Mouse (Mus musculus) left cerebral cortex, postnatal 36 days (tissue): ENCODE measurements around the gene Fam71e2. TPM values are rescaled to one million over a fixed set of nuclear protein-coding genes. Genes with fewer than 3 reads are reported as not detected.
A peak's percentile ranks its signal among the peaks of the same experiment; 100 is the strongest.

ENCODE experiments used
- DNase-seq, 2 experiments: peaks; one replicate each; pipeline ENCODE4 v3.0.0; 2021 to 2022; ENCODE audit warnings: low spot score in 2 of 2, mixed read lengths in 1 of 2
- intact Hi-C: fragments of 180-260 bp; cut with DNase I; formaldehyde crosslinking; loops from one replicate; pipeline ENCODE4 v1.15.1; 2025
- total RNA-seq, 2 experiments: library from RNA; stranded (reverse); gene quantifications; 2 replicates each; pipeline ENCODE4 v1.2.3; 2021

The Fam71e2 gene
- total RNA-seq, 2 experiments from 2014 or later: not detected

GRCm38 (mm10) chr7:4741151-4741550 is 30.0 kb downstream of the Fam71e2 start:
- intact Hi-C loops: no loop called here

GRCm38 (mm10) chr7:4740309-4740727 is 30.8 kb downstream of the Fam71e2 start:
- peak in 1 of 2 experiments; percentile 47 for DNase-seq
- intact Hi-C loops: loop anchor here (1.0 kb wide), 1 partner anchor 49 kb away; the partner anchor contains the start of gene Tmem238

More at GRCm38 (mm10) chr7:4741151-4741550, 30.0 kb downstream of the Fam71e2 start:
- DNase-seq: peak; percentile 27 to 28

DNA sequence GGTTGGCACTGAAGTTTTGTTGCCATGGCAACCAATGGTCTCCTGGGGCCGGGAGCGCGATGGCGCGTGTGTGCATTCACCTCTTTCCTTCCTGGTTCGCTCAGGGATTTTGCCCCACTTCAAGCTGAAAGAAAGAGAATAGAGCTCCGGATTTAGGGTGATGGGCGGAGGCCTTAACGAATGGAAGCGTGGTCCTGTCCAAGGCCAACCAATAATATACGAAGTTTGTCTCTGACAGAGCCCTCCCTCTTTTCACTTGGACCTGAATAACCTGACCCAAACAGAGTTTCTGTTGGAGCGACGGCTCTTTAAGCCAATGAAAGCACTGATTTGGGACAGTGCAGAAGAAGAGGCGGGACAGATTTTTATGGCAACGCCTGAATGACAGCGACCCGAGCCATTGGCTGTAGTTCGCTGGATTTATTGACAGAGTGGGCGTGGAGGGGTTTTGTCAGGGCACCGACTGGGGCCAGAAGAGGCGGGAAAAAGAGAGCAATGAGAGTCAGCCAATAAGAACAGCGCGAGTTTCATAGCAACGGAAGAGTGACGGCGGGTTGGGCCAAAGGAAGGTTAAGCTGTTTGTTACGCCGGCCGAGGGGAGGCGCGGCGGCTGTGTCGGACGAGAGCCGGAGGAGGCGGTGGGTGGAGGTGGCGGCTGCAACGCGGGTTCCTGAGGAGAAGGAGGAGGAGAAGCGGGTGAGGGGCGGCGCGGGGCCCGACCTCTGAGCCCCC is 31.4 kb downstream of the Fam71e2 start, which contains the start of gene Kmt5c:
Gene Kmt5c (plus strand): TSS at position 572 of the 732 bp plus-strand sequence.
- DNase-seq: peak; percentile 96 to 99
- intact Hi-C loops: loop anchor here (1.0 kb wide), 1 partner anchor 50 kb away; the partner anchor contains the start of gene Tmem238

GRCm38 (mm10) chr7:4739041-4739543 is 32.0 kb downstream of the Fam71e2 start:
- intact Hi-C loops: no loop called here
- DNase-seq: no peak

DNA sequence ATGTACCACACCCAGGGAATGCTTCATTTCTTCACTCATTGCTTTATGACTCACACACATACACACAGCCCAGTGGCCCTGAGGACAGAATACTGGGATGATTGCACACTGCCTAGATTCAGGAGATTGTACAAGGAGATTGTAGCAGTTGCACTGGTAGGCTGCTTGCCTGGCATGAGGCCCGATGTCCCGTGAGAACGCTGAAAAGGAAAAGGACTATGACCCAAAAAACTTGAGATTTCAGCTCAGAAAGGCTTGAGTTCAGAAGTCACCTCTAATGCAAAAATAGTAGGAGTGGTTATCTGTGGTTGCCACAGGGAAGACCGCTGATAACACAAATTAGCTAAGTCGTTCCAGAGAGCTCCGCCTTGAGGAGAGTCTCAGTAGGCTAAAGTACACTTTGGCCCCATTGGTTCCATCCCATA is 38.1 kb downstream of the Fam71e2 start:
- intact Hi-C loops: no loop called here

DNA sequence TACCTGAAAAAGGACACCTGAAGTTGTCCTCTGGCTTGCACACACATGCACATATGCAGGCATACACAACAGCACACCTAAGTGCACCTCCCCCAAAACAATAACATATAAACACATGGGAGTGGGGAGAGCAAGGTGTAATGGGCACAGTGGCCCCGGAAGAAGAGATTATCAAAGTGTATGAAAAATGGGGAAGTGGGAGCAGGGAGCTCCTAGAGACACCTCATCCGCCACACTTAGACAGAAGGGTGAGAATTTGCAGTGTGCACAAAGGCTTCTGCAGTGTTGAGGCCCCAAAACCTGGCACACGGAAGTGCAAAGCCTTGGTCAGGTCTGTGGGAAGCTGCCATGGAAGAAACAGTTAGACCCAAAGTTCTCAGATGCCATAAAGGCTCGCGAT is 40.0 kb downstream of the Fam71e2 start:
- DNase-seq: no peak
- intact Hi-C loops: no loop called here

More for the DNA sequence above, 38.1 kb downstream of the Fam71e2 start:
- DNase-seq: no peak

DNA sequence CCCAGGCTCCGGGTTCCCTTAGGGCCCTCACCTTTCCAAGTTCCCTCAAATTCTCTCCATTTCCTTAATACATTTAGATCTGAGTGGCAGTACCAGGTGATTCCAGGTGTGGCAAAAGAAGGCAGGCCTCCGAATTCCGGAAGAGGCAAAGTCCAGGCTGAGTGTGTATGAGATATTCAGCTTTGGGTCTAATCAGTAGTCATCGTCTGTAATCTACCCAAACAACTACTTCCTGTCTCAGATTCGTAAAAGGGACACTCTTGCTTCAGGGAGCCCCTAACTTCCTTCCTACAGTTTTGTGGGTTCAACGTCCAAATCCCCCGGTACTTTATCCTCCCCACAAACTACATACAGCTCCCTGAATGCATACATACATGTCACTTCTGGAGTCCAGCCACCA is 45.9 kb downstream of the Fam71e2 start, which contains the start of gene Tmem150b:
Gene Tmem150b (minus strand): TSS at position 81 of the 400 bp plus-strand sequence.
- DNase-seq: no peak
- intact Hi-C loops: no loop called here

DNA sequence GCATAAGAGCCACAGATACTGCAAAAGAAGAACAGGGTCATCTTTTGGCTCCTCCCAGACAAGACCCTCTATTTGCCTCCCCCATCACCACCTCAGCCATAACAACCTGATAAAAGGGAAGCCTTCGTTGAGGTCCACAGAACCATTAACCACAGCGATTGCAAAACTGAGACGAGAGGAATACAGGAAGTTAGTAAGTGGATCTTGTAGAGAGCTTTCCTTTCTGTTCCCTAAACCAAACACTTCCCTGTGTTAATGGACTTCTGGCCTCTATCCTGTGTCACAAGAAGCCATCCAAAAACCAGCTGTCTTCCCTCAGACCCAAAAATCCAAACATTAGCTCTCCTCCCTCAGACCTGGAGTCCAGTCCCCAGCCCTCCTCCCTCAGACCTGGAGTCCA is 46.7 kb downstream of the Fam71e2 start:
- no peak for DNase-seq
- intact Hi-C loops: no loop called here

GRCm38 (mm10) chr7:4723508-4723907 is 47.6 kb downstream of the Fam71e2 start:
- peak; percentile 19 to 47 for DNase-seq
- intact Hi-C loops: no loop called here

DNA sequence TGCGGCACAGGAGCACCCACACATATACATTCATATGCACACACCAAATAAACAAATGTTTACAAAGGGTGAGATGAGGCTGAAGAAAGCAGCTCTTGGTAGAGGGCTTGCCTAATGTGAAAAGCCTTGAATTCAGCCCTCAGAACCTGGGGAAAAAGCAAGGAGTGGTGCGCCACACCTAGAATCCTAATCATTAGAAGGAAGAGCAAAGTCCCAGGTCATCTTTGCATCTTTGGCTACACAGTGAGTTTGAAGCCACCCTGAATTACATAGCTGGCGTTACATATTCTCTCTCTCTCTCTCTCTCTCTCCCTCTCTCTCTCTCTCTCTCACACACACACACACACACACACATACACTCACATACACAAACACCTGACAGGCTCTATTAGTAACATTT is 51.8 kb downstream of the Fam71e2 start:
- intact Hi-C loops: no loop called here
- no peak for DNase-seq

GRCm38 (mm10) chr7:4716955-4717354 is 54.1 kb downstream of the Fam71e2 start:
- DNase-seq: no peak
- intact Hi-C loops: no loop called here

- DNase-seq: no peak
- intact Hi-C loops: no loop called here
Measured at GRCm38 (mm10) chr7:4712594-4712993, 58.5 kb downstream of the Fam71e2 start.

GRCm38 (mm10) chr7:4705098-4705497 is 66.0 kb downstream of the Fam71e2 start:
- no peak for DNase-seq
- intact Hi-C loops: no loop called here

Other genes with a start within 250 kb of the Fam71e2 start
- under 1 TPM in 1 of 2 experiments, not detected in 1; 0.52 TPM for gene Tnni3, start 247.1 kb downstream of the Fam71e2 start, total RNA-seq
- gene Dnaaf3, start 238.8 kb downstream of the Fam71e2 start, total RNA-seq: under 1 TPM; 0.27 to 0.34 TPM
- gene Syt5, start 223.8 kb downstream of the Fam71e2 start, total RNA-seq: 100 to 1,000 TPM; 263 to 298 TPM
- gene Ptprh, start 167.3 kb downstream of the Fam71e2 start, total RNA-seq: under 1 TPM; 0.84 to 0.95 TPM
- gene Tmem86b, start 139.9 kb downstream of the Fam71e2 start, total RNA-seq: 10 to 100 TPM; 10.0 to 16.8 TPM
- gene Ppp6r1, start 112.3 kb downstream of the Fam71e2 start, total RNA-seq: 100 to 1,000 TPM; 138 to 145 TPM
- gene Hspbp1, start 86.2 kb downstream of the Fam71e2 start, total RNA-seq: 100 to 1,000 TPM; 100 to 106 TPM
- 100 to 1,000 TPM; 398 to 475 TPM for gene Brsk1, start 80.7 kb downstream of the Fam71e2 start, total RNA-seq
- gene Tmem150b, start 46.1 kb downstream of the Fam71e2 start, total RNA-seq: not detected
- gene Kmt5c, start 31.2 kb downstream of the Fam71e2 start, total RNA-seq: 10 to 100 TPM; 18.9 to 35.8 TPM
- gene Cox6b2, start 18.2 kb downstream of the Fam71e2 start, total RNA-seq: 1 to 10 TPM; 4.8 to 5.5 TPM
- gene Il11, start 11.6 kb upstream of the Fam71e2 start, total RNA-seq: under 1 TPM; 0.43 to 0.59 TPM
- not detected for gene Tmem190, start 11.6 kb upstream of the Fam71e2 start, total RNA-seq
- 1 to 10 TPM; 2.7 to 3.7 TPM for gene Tmem238, start 18.4 kb upstream of the Fam71e2 start, total RNA-seq
- 100 to 1,000 TPM; 416 to 455 TPM for gene Rpl28, start 21.6 kb upstream of the Fam71e2 start, total RNA-seq
- 100 to 1,000 TPM in 1 of 2 experiments, 10 to 100 TPM in 1; 98.6 to 117 TPM for gene Ube2s, start 41.3 kb upstream of the Fam71e2 start, total RNA-seq
- gene Shisa7, start 73.4 kb upstream of the Fam71e2 start, total RNA-seq: 100 to 1,000 TPM in 1 of 2 experiments, 10 to 100 TPM in 1; 95.1 to 151 TPM
- gene Isoc2b, start 99.0 kb upstream of the Fam71e2 start, total RNA-seq: 1 to 10 TPM; 6.0 to 8.6 TPM
- gene Isoc2a, start 105.9 kb upstream of the Fam71e2 start, total RNA-seq: 10 to 100 TPM; 10.3 to 13.5 TPM
- gene Gm36210, start 135.2 kb upstream of the Fam71e2 start, total RNA-seq: under 1 TPM in 1 of 2 experiments, not detected in 1; 0.32 TPM
- 10 to 100 TPM; 14.0 to 17.0 TPM for gene Zfp628, start 143.9 kb upstream of the Fam71e2 start, total RNA-seq
- 100 to 1,000 TPM; 103 to 106 TPM for gene Nat14, start 150.7 kb upstream of the Fam71e2 start, total RNA-seq
- 1 to 10 TPM in 1 of 2 experiments, under 1 TPM in 1; 0.84 to 3.6 TPM for gene Ssc5d, start 154.5 kb upstream of the Fam71e2 start, total RNA-seq
- gene Sbk2, start 193.1 kb upstream of the Fam71e2 start, total RNA-seq: under 1 TPM in 1 of 2 experiments, not detected in 1; 0.15 TPM
- gene Sbk3, start 199.9 kb upstream of the Fam71e2 start, total RNA-seq: under 1 TPM; 0.44 to 0.86 TPM
- 10 to 100 TPM; 30.9 to 31.3 TPM for gene Zfp579, start 224.9 kb upstream of the Fam71e2 start, total RNA-seq
- 1 to 10 TPM; 6.7 to 7.0 TPM for gene Zfp524, start 243.1 kb upstream of the Fam71e2 start, total RNA-seq
- 10 to 100 TPM; 22.2 to 32.9 TPM for gene Fiz1, start 243.4 kb upstream of the Fam71e2 start, total RNA-seq
- not detected for gene Gm44973, start 244.2 kb upstream of the Fam71e2 start, total RNA-seq
- 10 to 100 TPM; 32.7 to 42.3 TPM for gene Zfp865, start 249.1 kb upstream of the Fam71e2 start, total RNA-seq
- gene Ccdc106, start 249.3 kb upstream of the Fam71e2 start, total RNA-seq: 10 to 100 TPM; 60.6 to 60.9 TPM